Mouse (Mus musculus): ENCODE measurements around the gene Mrps23. TPM values are rescaled to one million over a fixed set of nuclear protein-coding genes. Genes with fewer than 3 reads are reported as not detected.
A peak's percentile ranks its signal among the peaks of the same experiment; 100 is the strongest.
"Not testable (repeated sequence)": the region's sequence is repeated elsewhere in the genome, so short reads cannot be mapped to it uniquely, and the experiment has no call there.

Gene Mrps23
- total RNA-seq, 2 experiments from 2014 or later = 64.4 to 71.4 TPM

GRCm38 (mm10) chr11:88204593-88205368, 593 bp downstream of the Mrps23 start:
- no peak for DNase-seq (ENCODE audit: low spot score in 2 of 2)

GRCm38 (mm10) chr11:88206576-88206975, 2.4 kb downstream of the Mrps23 start:
- DNase-seq (ENCODE audit: low spot score in 2 of 2) = not testable (repeated sequence)

GRCm38 (mm10) chr11:88207697-88208096, 3.5 kb downstream of the Mrps23 start:
- no peak for DNase-seq (ENCODE audit: low spot score in 2 of 2)

- no peak for DNase-seq (ENCODE audit: low spot score in 2 of 2)
Measured at GRCm38 (mm10) chr11:88211824-88212582, 7.8 kb downstream of the Mrps23 start.

- DNase-seq (ENCODE audit: low spot score in 2 of 2) = no peak
Measured at GRCm38 (mm10) chr11:88213757-88214156, 9.6 kb downstream of the Mrps23 start.

- peak; percentile 56 to 73 for DNase-seq (ENCODE audit: low spot score in 2 of 2)
Measured at GRCm38 (mm10) chr11:88214881-88215831, 11.0 kb downstream of the Mrps23 start.

GRCm38 (mm10) chr11:88216231-88216685, 12.1 kb downstream of the Mrps23 start:
- DNase-seq (ENCODE audit: low spot score in 2 of 2) = peak; percentile 56 to 69

- no peak for DNase-seq (ENCODE audit: low spot score in 2 of 2)
Measured at GRCm38 (mm10) chr11:88218155-88218554, 14.0 kb downstream of the Mrps23 start.

- DNase-seq (ENCODE audit: low spot score in 2 of 2) = no peak
Measured at GRCm38 (mm10) chr11:88218586-88218985, 14.4 kb downstream of the Mrps23 start.

- no peak for DNase-seq (ENCODE audit: low spot score in 2 of 2)
Measured at GRCm38 (mm10) chr11:88221929-88222475, 17.8 kb downstream of the Mrps23 start.

- DNase-seq (ENCODE audit: low spot score in 2 of 2) = no peak
Measured at GRCm38 (mm10) chr11:88227001-88227957, 23.1 kb downstream of the Mrps23 start.

GRCm38 (mm10) chr11:88231213-88231790, 27.1 kb downstream of the Mrps23 start:
- no peak for DNase-seq (ENCODE audit: low spot score in 2 of 2)

GRCm38 (mm10) chr11:88233528-88234427, 29.6 kb downstream of the Mrps23 start:
- DNase-seq (ENCODE audit: low spot score in 2 of 2) = no peak

- no peak for DNase-seq (ENCODE audit: low spot score in 2 of 2)
Measured at GRCm38 (mm10) chr11:88234789-88235188, 30.6 kb downstream of the Mrps23 start.

- DNase-seq (ENCODE audit: low spot score in 2 of 2) = no peak
Measured at GRCm38 (mm10) chr11:88235221-88236203, 31.3 kb downstream of the Mrps23 start.

- DNase-seq (ENCODE audit: low spot score in 2 of 2) = no peak
Measured at GRCm38 (mm10) chr11:88240275-88240674, 36.1 kb downstream of the Mrps23 start.
